Mouse (Mus musculus) midbrain, embryonic 13.5 days (tissue): Measurements from ENCODE around the gene Rnf133. TPM values are rescaled to one million over a fixed set of nuclear protein-coding genes. Genes with fewer than 3 reads are reported as not detected.

ENCODE experiments used
- ATAC-seq: fragments of 200-750 bp; cut with Nextera tagmentation; 2 replicates; pipeline ENCODE4 v1.8.0; 2017; ENCODE audit warnings: mild to moderate bottlenecking, moderate TSS enrichment, moderate library complexity
- H3K27ac ChIP-seq: fragments of 300-500 bp; sonication (generic); 2 replicates; pipeline ENCODE4 v1.5.1; 2015; ENCODE audit warnings: inconsistent platforms, mild to moderate bottlenecking, moderate library complexity
- H3K27me3 ChIP-seq: fragments of 300-500 bp; sonication (generic); 2 replicates; pipeline ENCODE4 v1.6.1; 2015; ENCODE audit warnings: mild to moderate bottlenecking, inconsistent platforms
- H3K36me3 ChIP-seq: fragments of 300-500 bp; sonication (generic); 2 replicates; pipeline ENCODE4 v1.6.1; 2015; ENCODE audit warnings: mild to moderate bottlenecking, inconsistent platforms
- H3K4me1 ChIP-seq: fragments of 300-500 bp; sonication (generic); replicated peaks from 2 replicates; pipeline ENCODE4 v1.6.1; 2015; ENCODE audit warnings: inconsistent platforms
- H3K4me2 ChIP-seq: fragments of 300-500 bp; sonication (generic); replicated peaks from 2 replicates; pipeline ENCODE4 v1.6.1; 2015; ENCODE audit warnings: moderate library complexity, mild to moderate bottlenecking, inconsistent platforms
- H3K4me3 ChIP-seq: fragments of 300-500 bp; sonication (generic); replicated peaks from 2 replicates; pipeline ENCODE4 v1.5.1; 2015; ENCODE audit warnings: mild to moderate bottlenecking, inconsistent platforms
- H3K9ac ChIP-seq: fragments of 300-500 bp; sonication (generic); replicated peaks from 2 replicates; pipeline ENCODE4 v1.6.1; 2015; ENCODE audit warnings: mild to moderate bottlenecking, inconsistent platforms
- H3K9me3 ChIP-seq: fragments of 300-500 bp; sonication (generic); 2 replicates; pipeline ENCODE4 v1.6.1; 2016; ENCODE audit warnings: mild to moderate bottlenecking, inconsistent platforms
- WGBS: fragments of 180-500 bp; shearing (Covaris S2); methylation state at CpG from one replicate; pipeline ENCODE4 v1.1.7; 2015; 5-methylcytosine and 5-hydroxymethylcytosine counted together
- polyA plus RNA-seq: library from polyadenylated mRNA; unstranded; fragments of >200 nt; fragmentation: Nextera tagmentation; extraction: Ambion mirVana; gene quantifications from 2 replicates; pipeline ENCODE4 v1.2.1, GENCODE M21; 2015

Gene Rnf133
- polyA plus RNA-seq: not detected in 2 replicates

- no peak within 1 kb of the TSS for H3K4me3 ChIP-seq
Measured at GRCm38 (mm10) chr6:23650205-23650604, at the start of gene Rnf133. Gene Rnf133 (minus strand): TSS chr6:23650305.

DNA sequence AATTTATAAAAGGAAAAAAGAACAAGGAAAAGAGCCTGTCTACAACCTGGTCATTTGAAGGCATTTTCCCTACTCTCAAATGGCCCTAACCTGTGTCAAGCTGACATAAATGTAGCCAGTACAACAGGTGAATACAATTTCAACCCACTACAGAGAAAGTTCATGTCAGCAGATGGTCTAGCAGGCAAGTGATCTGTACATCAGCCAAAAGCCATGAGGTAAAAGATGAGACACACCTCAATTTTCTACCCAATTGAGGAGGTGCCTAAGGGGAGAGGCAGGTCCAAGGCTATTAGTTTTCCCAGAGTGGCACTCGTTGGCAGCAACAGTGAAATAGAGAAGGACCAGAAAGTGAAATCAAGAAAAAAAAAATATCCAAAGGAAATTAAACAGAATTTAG, 28.1 kb upstream of the Rnf133 start:
- Histone ChIP-seq H3K4me1 (no peaks in the 10 kb centered on the region), H3K4me3 (no peak overlapping the region), H3K9ac (no peak overlapping the region), H3K4me2 (no peak overlapping the region), H3K36me3 (no peaks in the 10 kb centered on the region), H3K27me3 (no peaks in the 10 kb centered on the region), H3K27ac (no peak overlapping the region), H3K9me3 (no peaks in the 10 kb centered on the region)
- no peak for ATAC-seq
- WGBS: 88% methylated on average over 1 of the region's 1 CpGs

More at GRCm38 (mm10) chr6:23650205-23650604, at the start of gene Rnf133:
- no peaks in the 10 kb centered on the region for H3K4me1 ChIP-seq
- ATAC-seq: no peak
- H3K9me3 ChIP-seq: no peaks in the 10 kb centered on the region
- no peaks in the 10 kb centered on the region for H3K27me3 ChIP-seq
- H3K4me2 ChIP-seq: no peak within 1 kb of the TSS
- no peaks in the 10 kb centered on the region for H3K36me3 ChIP-seq
- H3K27ac ChIP-seq: no peak within 1 kb of the TSS
- WGBS: 96% methylated on average over 2 of the region's 2 CpGs
- H3K9ac ChIP-seq: no peak within 1 kb of the TSS

- Histone ChIP-seq H3K4me2 (no peak within 1 kb of the TSS), H3K36me3 (no peaks in the 10 kb centered on the region), H3K9ac (no peak within 1 kb of the TSS), H3K27me3 (no peaks in the 10 kb centered on the region), H3K9me3 (no peaks in the 10 kb centered on the region), H3K4me3 (no peak within 1 kb of the TSS), H3K4me1 (no peaks in the 10 kb centered on the region), H3K27ac (no peak within 1 kb of the TSS)
- no peak for ATAC-seq
- 83% methylated on average over 2 of the region's 2 CpGs for WGBS
Measured at GRCm38 (mm10) chr6:23655036-23655435, 4.9 kb upstream of the Rnf133 start, which contains the start of gene Rnf148. Gene Rnf148 (minus strand): TSS chr6:23655136.

DNA sequence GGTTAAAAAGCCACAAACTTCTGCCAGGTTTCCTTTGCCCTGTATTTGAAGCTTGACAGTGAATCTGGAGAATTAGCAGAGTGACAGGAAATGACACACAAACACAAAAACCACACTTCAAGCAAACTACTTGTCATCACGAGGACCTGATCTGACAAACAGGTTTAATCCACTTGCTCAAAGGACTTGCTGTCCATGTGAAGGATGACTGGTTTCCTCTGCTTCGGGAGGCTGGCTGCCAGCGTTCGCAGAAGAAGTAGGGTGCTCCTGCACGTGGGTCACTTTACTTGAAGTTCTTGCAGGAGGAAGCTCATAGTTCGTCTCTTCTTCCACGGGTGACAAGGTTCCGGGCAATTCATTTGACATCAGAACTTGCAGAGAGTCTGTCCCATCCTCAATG, 1.4 kb downstream of the Rnf133 start:
- H3K27me3 ChIP-seq: no peaks in the 10 kb centered on the region
- no peaks in the 10 kb centered on the region for H3K9me3 ChIP-seq
- no peak for ATAC-seq
- no peaks in the 10 kb centered on the region for H3K4me1 ChIP-seq
- H3K9ac ChIP-seq: no peak overlapping the region
- H3K27ac ChIP-seq: no peak overlapping the region
- H3K4me3 ChIP-seq: no peak overlapping the region
- 85% methylated on average over 8 of the region's 8 CpGs for WGBS
- no peaks in the 10 kb centered on the region for H3K36me3 ChIP-seq
- no peak overlapping the region for H3K4me2 ChIP-seq

GRCm38 (mm10) chr6:23647627-23648247, 2.4 kb downstream of the Rnf133 start:
- no peak for ATAC-seq
- Histone ChIP-seq H3K9ac (no peak overlapping the region), H3K4me2 (no peak overlapping the region), H3K4me1 (no peaks in the 10 kb centered on the region), H3K36me3 (no peaks in the 10 kb centered on the region), H3K4me3 (no peak overlapping the region), H3K27ac (no peak overlapping the region), H3K27me3 (no peaks in the 10 kb centered on the region), H3K9me3 (no peaks in the 10 kb centered on the region)
- 84% methylated on average over 7 of the region's 7 CpGs for WGBS

- WGBS: 71% methylated on average over 3 of the region's 3 CpGs
- H3K4me3 ChIP-seq: no peak overlapping the region
- no peaks in the 10 kb centered on the region for H3K36me3 ChIP-seq
- no peaks in the 10 kb centered on the region for H3K4me1 ChIP-seq
- H3K9ac ChIP-seq: no peak overlapping the region
- H3K4me2 ChIP-seq: no peak overlapping the region
- H3K27ac ChIP-seq: no peak overlapping the region
- no peaks in the 10 kb centered on the region for H3K27me3 ChIP-seq
- H3K9me3 ChIP-seq: no peaks in the 10 kb centered on the region
- ATAC-seq: no peak
Measured at GRCm38 (mm10) chr6:23637081-23637480, 13.0 kb downstream of the Rnf133 start.

DNA sequence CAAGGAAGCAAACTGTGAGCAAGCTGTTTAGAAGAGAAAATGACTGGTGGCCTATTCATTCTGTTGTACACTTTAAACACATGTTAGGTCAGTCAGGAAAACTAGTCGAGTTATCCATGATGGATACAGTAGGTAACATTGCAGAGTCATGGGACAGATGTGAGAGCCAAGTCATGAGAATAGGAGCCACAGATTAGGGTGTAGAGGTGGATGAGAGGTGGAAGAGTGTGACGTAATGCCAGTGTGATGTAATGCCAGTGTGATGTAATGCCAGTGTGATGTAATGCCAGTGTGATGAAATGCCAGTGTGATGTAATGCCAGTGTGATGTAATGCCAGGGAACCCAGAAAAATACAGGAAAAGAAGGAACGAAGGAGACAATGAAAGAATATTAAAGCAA, 14.9 kb downstream of the Rnf133 start:
- no peaks in the 10 kb centered on the region for H3K9me3 ChIP-seq
- no peak for ATAC-seq
- WGBS: 90% methylated on average over 3 of the region's 3 CpGs
- H3K9ac ChIP-seq: no peak overlapping the region
- H3K4me3 ChIP-seq: no peak overlapping the region
- no peak overlapping the region for H3K4me2 ChIP-seq
- no peak overlapping the region for H3K27ac ChIP-seq
- no peaks in the 10 kb centered on the region for H3K27me3 ChIP-seq
- H3K4me1 ChIP-seq: 0 out of 2 replicates have a peak, but pooled peaks cover 3% of the 10 kb centered on the region
- no peaks in the 10 kb centered on the region for H3K36me3 ChIP-seq

DNA sequence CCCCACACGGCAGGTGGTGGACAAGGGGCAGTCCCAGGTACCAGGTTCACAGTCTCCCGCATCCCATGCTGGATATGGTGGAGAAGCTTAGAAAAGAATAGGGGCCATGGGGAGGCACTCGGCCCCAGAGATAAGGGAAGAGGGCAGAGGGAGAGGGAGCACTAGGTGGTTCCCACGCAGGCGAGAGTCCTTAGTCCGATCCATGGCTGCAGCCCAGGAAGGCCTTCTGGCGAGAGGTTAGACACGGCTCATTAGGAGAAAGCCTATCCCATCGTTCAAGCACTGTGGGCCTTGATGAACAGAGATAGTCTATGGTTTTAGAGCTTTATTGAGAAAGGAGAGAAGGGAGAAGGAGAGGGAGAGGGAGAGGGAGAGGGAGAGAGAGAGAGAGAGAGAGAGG, 16.1 kb downstream of the Rnf133 start:
- H3K4me2 ChIP-seq: no peak overlapping the region
- WGBS: 79% methylated on average over 9 of the region's 9 CpGs
- H3K27me3 ChIP-seq: no peaks in the 10 kb centered on the region
- H3K4me1 ChIP-seq: 0 out of 2 replicates have a peak, but pooled peaks cover 3% of the 10 kb centered on the region
- H3K36me3 ChIP-seq: no peaks in the 10 kb centered on the region
- no peak overlapping the region for H3K9ac ChIP-seq
- H3K4me3 ChIP-seq: no peak overlapping the region
- no peaks in the 10 kb centered on the region for H3K9me3 ChIP-seq
- no peak overlapping the region for H3K27ac ChIP-seq
- ATAC-seq: no peak

DNA sequence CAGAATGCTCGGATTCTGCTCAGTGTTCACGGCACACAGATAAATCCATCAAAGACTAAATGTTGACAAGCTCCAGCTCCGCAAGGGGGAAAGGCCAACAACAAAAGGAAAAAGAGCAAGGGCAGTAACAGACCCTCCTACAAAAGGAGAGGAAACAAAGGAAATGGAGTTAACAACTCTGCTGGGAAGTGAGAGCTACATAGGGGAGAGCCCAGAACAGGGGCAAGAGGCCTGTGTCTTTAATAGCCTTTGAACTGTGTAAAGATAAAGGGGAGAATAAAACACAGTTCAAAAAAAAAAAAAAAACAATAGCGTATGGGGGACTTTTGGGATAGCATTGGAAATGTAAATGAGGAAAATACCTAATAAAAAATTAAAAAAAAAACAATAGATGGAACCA, 19.6 kb downstream of the Rnf133 start:
- ATAC-seq: no peak
- 0 out of 2 replicates have a peak, but pooled peaks cover 3% of the 10 kb centered on the region for H3K4me1 ChIP-seq
- H3K36me3 ChIP-seq: no peaks in the 10 kb centered on the region
- H3K27me3 ChIP-seq: no peaks in the 10 kb centered on the region
- no peak overlapping the region for H3K9ac ChIP-seq
- H3K4me3 ChIP-seq: no peak overlapping the region
- H3K4me2 ChIP-seq: no peak overlapping the region
- H3K9me3 ChIP-seq: no peaks in the 10 kb centered on the region
- 4% methylated on average over 4 of the region's 4 CpGs for WGBS
- H3K27ac ChIP-seq: no peak overlapping the region

Other genes with a start within 250 kb of the Rnf133 start
- not detected in 2 replicates for gene Rnf148, start 4.8 kb upstream of the Rnf133 start, polyA plus RNA-seq
- 3.4 and 4.7 TPM in 2 replicates for gene Cadps2, start 189.1 kb upstream of the Rnf133 start, polyA plus RNA-seq